Mouse (Mus musculus): Measurements from ENCODE around the gene Tmem151b. TPM values are rescaled to one million over a fixed set of nuclear protein-coding genes. Genes with fewer than 3 reads are reported as not detected.
A peak's percentile ranks its signal among the peaks of the same experiment; 100 is the strongest.

Gene Tmem151b
- total RNA-seq, 2 experiments from 2014 or later = 114 to 120 TPM

DNA sequence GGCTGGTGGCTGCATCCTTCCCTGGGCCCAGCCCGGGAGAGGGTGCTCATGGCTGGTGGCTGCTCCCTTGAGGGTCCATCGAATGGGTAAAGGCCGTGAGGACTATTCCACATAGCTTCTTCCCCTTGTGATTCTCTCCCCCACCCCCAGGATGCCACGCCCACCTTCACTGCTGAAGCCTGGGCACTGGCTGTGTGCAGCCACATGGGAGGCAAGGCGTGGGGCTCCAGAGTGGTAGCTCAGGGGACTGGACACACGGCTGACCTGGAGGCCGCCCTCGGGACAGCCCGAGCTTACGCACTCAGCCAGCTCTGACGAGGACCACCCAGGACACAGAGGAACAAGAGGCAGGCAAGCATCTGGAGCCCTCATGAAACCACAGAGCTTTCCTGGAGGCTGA, 29.3 kb downstream of the Tmem151b start:
- DNase-seq (ENCODE audit: low spot score in 2 of 2) = no peak
- intact Hi-C loops (cut with DNase I) = no loop called here

GRCm38 (mm10) chr17:45518766-45519475, 30.6 kb downstream of the Tmem151b start:
- intact Hi-C loops (cut with DNase I) = no loop called here
- no peak for DNase-seq (ENCODE audit: low spot score in 2 of 2)

GRCm38 (mm10) chr17:45517549-45518215, 31.8 kb downstream of the Tmem151b start:
- no peak for DNase-seq (ENCODE audit: low spot score in 2 of 2)
- intact Hi-C loops (cut with DNase I) = loop anchor here (2.0 kb wide), 1 partner anchor 31 kb away; the partner anchor contains the start of gene Tmem151b

GRCm38 (mm10) chr17:45517135-45517534, 32.3 kb downstream of the Tmem151b start:
- DNase-seq (ENCODE audit: low spot score in 2 of 2) = no peak
- intact Hi-C loops (cut with DNase I) = loop anchor here (2.0 kb wide), 1 partner anchor 32 kb away; the partner anchor contains the start of gene Tmem151b

- peak; percentile 85 to 89 for DNase-seq (ENCODE audit: low spot score in 2 of 2)
- intact Hi-C loops (cut with DNase I) = loop anchor here (2.0 kb wide), 1 partner anchor 32 kb away; the partner anchor contains the start of gene Tmem151b
These were observed 33.0 kb downstream of the Tmem151b start for GRCm38 (mm10) chr17:45516488-45516887.

DNA sequence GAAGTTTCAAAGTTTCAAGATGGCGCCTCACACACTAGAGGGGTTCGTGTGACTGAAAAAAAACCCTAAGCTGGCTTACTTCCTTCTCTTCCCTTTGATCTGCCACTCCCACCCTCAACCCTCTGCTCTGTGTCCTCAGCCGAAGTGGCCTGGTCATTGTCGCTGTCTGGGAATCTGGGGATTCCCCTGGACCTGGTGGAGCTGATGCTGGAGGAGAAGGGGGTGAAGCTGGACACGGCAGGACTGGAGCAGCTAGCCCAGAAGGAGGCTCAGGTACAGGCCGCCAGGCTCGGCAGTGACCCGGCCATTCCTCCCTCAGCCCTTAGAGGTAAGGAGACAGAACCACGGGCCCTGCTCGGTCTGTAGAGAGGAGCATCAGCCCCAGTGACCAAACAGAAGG, 33.7 kb downstream of the Tmem151b start:
- intact Hi-C loops (cut with DNase I) = loop anchor here (2.0 kb wide), 1 partner anchor 33 kb away; the partner anchor contains the start of gene Tmem151b

DNA sequence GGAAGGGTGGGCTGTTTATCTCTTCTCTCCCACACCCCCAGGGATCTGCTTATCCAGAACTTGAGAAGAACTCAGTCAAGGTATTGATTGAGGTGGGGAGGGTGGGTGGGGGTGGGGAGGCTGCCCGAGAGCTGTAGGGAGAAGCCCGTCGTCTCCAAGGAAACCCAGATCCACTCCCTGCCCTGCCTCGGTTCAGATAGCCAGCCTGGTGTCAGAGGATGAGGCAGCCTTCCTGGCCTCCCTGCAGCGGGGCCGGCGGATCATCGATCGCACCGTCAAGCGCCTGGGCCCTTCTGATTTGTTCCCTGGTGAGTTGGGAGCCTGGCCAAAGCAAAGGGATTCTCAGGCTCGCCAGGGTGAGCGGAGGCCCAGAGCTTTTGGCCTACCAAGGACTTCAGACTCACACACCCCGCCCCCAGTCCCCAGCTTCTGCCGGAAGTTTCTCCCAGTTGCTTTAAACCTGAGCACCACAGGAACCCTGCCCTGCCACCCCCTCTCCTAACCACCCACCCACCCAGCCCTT, 34.2 kb downstream of the Tmem151b start:
- DNase-seq (ENCODE audit: low spot score in 2 of 2) = no peak
- intact Hi-C loops (cut with DNase I) = no loop called here

More for the DNA sequence above, 33.7 kb downstream of the Tmem151b start:
- no peak for DNase-seq (ENCODE audit: low spot score in 2 of 2)

DNA sequence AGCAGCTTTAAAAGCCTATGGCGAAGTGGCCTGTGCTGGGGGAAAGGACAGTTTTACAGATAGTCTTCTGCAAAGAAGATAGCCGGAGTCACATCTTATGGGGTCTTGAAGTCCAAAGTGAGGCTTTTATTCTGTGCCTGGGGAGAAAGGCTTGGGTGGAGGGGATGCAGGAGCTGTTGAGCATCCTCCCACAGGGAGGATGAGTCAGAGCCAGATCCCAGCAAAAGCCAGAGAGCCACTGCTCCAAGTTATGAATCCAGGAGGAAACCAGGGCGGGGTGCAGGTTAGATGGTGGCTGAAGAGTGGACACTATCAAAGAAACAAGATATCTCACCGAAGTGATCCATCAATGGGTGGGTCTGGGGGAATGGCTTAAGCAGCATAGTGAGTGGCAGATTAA, 37.7 kb downstream of the Tmem151b start:
- DNase-seq (ENCODE audit: low spot score in 2 of 2) = no peak
- intact Hi-C loops (cut with DNase I) = no loop called here

- DNase-seq (ENCODE audit: low spot score in 2 of 2) = no peak
- intact Hi-C loops (cut with DNase I) = no loop called here
These were observed 38.6 kb downstream of the Tmem151b start for GRCm38 (mm10) chr17:45510871-45511270.

DNA sequence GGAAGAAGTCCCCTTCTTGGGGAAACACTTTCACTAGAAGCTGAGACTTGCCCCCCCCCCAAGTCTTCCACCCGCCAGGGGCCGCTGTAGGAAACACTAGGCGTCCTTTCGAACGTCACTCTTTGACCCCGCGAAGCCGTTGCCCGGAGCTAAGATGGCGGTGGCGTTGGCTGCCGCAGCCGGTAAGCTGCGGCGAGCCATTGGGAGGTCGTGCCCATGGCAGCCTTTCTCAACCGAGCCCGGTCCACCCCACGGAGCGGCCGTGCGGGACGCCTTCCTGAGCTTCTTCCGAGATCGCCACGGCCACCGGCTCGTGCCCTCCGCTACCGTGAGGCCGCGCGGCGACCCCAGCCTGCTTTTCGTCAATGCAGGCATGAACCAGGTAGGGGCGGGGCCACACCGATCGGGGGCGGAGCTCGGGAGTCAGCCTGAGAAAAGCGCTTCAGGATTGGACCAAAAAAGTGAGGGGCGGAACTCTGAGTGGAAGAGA, 42.7 kb downstream of the Tmem151b start, which contains the start of gene Aars2:
Aars2 (plus strand) TSS at position 142 of the 490 bp plus-strand sequence.
- DNase-seq (ENCODE audit: low spot score in 2 of 2) = peak; percentile 94
- intact Hi-C loops (cut with DNase I) = no loop called here

GRCm38 (mm10) chr17:45505941-45506465, 43.5 kb downstream of the Tmem151b start:
- intact Hi-C loops (cut with DNase I) = no loop called here

GRCm38 (mm10) chr17:45503301-45503973, 46.0 kb downstream of the Tmem151b start:
- DNase-seq (ENCODE audit: low spot score in 2 of 2) = no peak
- intact Hi-C loops (cut with DNase I) = no loop called here

More at GRCm38 (mm10) chr17:45505941-45506465, 43.5 kb downstream of the Tmem151b start:
- DNase-seq (ENCODE audit: low spot score in 2 of 2) = no peak

DNA sequence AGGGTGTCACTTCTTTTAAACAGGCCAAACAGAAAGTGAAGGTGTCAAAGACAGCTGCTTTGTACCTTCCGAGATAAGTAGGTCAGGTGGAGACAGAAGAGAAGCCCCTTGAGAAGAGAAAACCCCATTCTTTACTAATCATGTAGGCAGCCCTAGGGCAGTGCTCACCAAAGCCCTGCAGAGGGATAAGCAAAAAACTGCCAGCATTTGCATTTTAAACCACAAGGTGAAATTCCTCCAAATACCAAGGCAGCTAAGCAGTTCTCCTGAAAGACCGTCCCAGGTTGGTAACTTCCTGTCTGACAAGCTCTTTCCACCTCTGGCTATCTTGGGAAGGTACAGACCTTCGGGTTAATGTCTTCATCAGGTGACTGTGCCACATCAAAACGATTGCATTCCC, 47.2 kb downstream of the Tmem151b start:
- DNase-seq (ENCODE audit: low spot score in 2 of 2) = no peak
- intact Hi-C loops (cut with DNase I) = no loop called here

DNA sequence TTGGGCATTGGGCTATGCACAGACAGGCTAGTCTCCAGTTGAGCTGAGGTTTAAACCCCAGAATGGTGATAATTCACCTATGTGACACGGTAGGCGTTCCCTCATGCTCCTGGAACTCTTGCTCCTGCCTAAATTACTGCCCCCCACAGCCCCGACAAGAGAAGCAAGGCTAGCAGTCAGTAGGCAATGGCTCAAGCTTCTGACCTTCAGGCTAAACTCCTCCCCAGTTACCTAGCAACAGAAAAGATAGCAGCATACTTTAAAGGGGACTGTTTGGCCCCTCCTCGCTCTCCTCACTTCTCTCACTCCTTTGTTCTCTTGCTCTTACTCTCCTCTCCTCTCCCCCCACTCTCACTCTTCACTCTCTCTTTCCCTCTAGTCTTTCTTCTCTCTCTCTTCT, 48.5 kb downstream of the Tmem151b start:
- intact Hi-C loops (cut with DNase I) = no loop called here

DNA sequence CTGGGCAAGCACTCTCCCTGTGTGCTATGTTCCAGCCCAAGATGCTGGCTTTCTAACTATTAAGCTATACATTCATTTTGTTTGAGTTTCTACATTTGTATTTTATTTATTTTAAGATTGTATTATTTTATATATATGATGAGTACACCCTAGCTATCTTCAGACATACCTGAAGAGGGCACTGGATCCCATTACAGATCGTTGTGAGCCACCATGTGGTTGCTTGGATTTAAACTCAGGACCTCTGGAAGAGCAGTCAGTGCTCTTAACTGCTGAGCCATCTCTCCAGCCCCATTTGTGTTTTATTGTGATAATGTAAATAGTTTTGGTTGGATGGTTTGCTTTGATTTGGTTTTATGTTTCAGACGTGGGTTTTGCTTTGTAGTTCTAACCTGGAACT, 50.0 kb downstream of the Tmem151b start:
- DNase-seq (ENCODE audit: low spot score in 2 of 2) = no peak
- intact Hi-C loops (cut with DNase I) = no loop called here

More for the DNA sequence above, 48.5 kb downstream of the Tmem151b start:
- no peak for DNase-seq (ENCODE audit: low spot score in 2 of 2)

- intact Hi-C loops (cut with DNase I) = no loop called here
- no peak for DNase-seq (ENCODE audit: low spot score in 2 of 2)
These were observed 51.1 kb downstream of the Tmem151b start for GRCm38 (mm10) chr17:45498397-45498796.

DNA sequence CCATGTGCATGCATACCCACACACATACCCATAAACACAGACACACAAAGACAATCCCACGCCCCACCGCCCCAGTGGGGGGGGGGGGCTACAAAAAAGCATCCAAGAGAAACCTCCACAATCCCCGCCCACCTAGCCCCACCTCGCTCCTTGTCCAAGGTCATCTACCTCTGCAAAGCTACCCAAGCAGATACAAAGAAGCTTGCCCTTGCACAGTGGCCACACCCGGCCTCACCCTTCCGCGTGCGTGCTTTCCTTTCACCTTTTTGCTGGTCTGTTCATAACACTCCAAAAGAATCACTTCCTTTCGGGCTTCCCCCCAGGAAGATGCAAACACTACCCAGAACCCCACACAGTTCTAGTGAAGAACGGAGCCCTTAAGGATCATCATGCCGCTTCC, 54.1 kb downstream of the Tmem151b start:
- intact Hi-C loops (cut with DNase I) = no loop called here
- DNase-seq (ENCODE audit: low spot score in 2 of 2) = no peak
